Mouse (Mus musculus): ENCODE measurements at regions not wholly inside any gene's neighbourhood (a gene's known extent, or its start where the extent isn't known, plus 50 kb on each side); places are given as distances from the start of the nearest gene placed in this dataset.
A peak's percentile ranks its signal among the peaks of the same experiment; 100 is the strongest.
"Not testable (repeated sequence)": the region's sequence is repeated elsewhere in the genome, so short reads cannot be mapped to it uniquely, and the experiment has no call there.

DNA sequence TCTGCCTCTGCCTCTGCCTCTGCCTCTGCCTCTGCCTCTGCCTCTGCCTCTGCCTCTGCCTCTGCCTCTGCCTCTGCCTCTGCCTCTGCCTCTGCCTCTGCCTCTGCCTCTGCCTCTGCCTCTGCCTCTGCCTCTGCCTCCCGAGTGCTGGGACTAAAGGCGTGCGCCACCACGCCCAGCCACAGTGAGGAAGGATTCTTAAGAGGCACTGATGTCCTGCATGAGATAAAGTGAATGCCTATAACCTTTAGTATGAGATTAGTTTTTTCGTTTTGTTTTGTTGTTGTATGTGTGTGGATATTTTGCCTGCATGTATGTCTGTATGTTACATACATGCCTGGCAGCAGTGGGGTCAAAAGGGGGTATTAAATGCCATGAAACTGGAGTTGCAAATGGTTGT, 63.2 kb downstream of the Hlx start:
- H3K27ac ChIP-seq (ENCODE audit: low read depth, low read length); H3K36me3 ChIP-seq (ENCODE audit: control insufficient read depth, insufficient read depth, low read length); H3K4me1 ChIP-seq (ENCODE audit: control insufficient read depth, insufficient read depth, low read depth, low read length); ATAC-seq; H3K4me2 ChIP-seq (ENCODE audit: low read length); H3K4me3 ChIP-seq (ENCODE audit: low read length); H3K27me3 ChIP-seq (replicated peaks; ENCODE audit: control insufficient read depth, insufficient read depth, low read length); H3K9me3 ChIP-seq (ENCODE audit: control insufficient read depth, low read length); H3K9ac ChIP-seq (ENCODE audit: low read depth, low read length): not testable (repeated sequence)
- WGBS = 94% methylated on average over 5 of the region's 5 CpGs

GRCm38 (mm10) chr1:184668428-184668827, 64.0 kb downstream of the Hlx start:
- Histone ChIP-seq H3K4me1 (ENCODE audit: control insufficient read depth, insufficient read depth, low read depth, low read length) (peaks cover 5% of the 10 kb centered on the region; the same call in 1 of the 2 replicates), H3K27me3 (replicated peaks; ENCODE audit: control insufficient read depth, insufficient read depth, low read length) (no peaks in the 10 kb centered on the region), H3K9ac (ENCODE audit: low read depth, low read length) (no peak overlapping the region), H3K9me3 (ENCODE audit: control insufficient read depth, low read length) (no peaks in the 10 kb centered on the region), H3K36me3 (ENCODE audit: control insufficient read depth, insufficient read depth, low read length) (no peaks in the 10 kb centered on the region), H3K4me2 (ENCODE audit: low read length) (no peak overlapping the region), H3K27ac (ENCODE audit: low read depth, low read length) (no peak overlapping the region), H3K4me3 (ENCODE audit: low read length) (no peak overlapping the region)
- 77% methylated on average over 1 of the region's 1 CpGs for WGBS
- no peak for ATAC-seq

DNA sequence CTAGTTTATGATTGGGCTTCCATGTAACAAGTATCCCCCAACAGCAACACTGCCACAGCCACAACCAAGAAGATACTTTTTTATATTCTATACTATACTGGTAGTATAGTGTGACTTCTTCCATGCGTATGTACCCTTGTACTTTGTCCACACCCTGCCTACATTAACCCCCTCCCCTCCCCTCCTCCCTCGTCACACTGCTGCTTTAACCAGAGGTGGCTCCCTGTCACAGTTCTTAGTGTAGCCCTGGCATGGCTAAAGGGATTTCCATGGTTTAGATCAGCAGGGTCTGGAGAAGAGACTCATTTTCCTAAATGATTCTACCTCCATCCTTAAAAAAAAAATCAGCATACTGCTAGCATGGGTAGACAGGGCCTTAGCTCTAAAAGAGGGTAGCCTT, 64.4 kb downstream of the Hlx start:
- no peaks in the 10 kb centered on the region for H3K9me3 ChIP-seq (ENCODE audit: control insufficient read depth, low read length)
- H3K27ac ChIP-seq (ENCODE audit: low read depth, low read length) = no peak overlapping the region
- peaks cover 5% of the 10 kb centered on the region; the same call in 1 of the 2 replicates for H3K4me1 ChIP-seq (ENCODE audit: control insufficient read depth, insufficient read depth, low read depth, low read length)
- WGBS = 70% methylated on average over 2 of the region's 2 CpGs
- H3K4me3 ChIP-seq (ENCODE audit: low read length) = no peak overlapping the region
- H3K36me3 ChIP-seq (ENCODE audit: control insufficient read depth, insufficient read depth, low read length) = no peaks in the 10 kb centered on the region
- no peak overlapping the region for H3K4me2 ChIP-seq (ENCODE audit: low read length)
- H3K27me3 ChIP-seq (replicated peaks; ENCODE audit: control insufficient read depth, insufficient read depth, low read length) = no peaks in the 10 kb centered on the region
- no peak overlapping the region for H3K9ac ChIP-seq (ENCODE audit: low read depth, low read length)
- ATAC-seq = no peak

- Histone ChIP-seq H3K4me3 (ENCODE audit: low read length) (no peak overlapping the region), H3K4me2 (ENCODE audit: low read length) (no peak overlapping the region), H3K9me3 (ENCODE audit: control insufficient read depth, low read length) (no peaks in the 10 kb centered on the region), H3K27me3 (replicated peaks; ENCODE audit: control insufficient read depth, insufficient read depth, low read length) (no peaks in the 10 kb centered on the region), H3K27ac (ENCODE audit: low read depth, low read length) (no peak overlapping the region), H3K4me1 (ENCODE audit: control insufficient read depth, insufficient read depth, low read depth, low read length) (peaks cover 5% of the 10 kb centered on the region; the same call in 1 of the 2 replicates), H3K9ac (ENCODE audit: low read depth, low read length) (no peak overlapping the region), H3K36me3 (ENCODE audit: control insufficient read depth, insufficient read depth, low read length) (no peaks in the 10 kb centered on the region)
- no peak for ATAC-seq
- 71% methylated on average over 12 of the region's 12 CpGs for WGBS
Measured at GRCm38 (mm10) chr1:184665243-184665642, 67.2 kb downstream of the Hlx start.

DNA sequence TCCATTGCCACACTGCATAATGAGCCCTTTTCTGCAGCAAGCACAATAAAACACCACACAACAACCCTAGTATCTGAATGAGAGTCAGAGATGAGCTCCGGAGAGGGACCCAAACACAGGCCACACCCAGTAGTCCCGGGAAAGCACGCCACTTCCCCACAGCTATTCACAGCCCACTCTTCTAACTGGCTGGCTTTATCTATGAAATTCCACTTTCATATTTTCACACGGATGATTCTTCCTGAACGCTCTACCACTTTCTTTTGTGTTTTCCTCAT, 68.4 kb downstream of the Hlx start:
- ATAC-seq = no peak
- Histone ChIP-seq H3K36me3 (ENCODE audit: control insufficient read depth, insufficient read depth, low read length) (no peaks in the 10 kb centered on the region), H3K4me3 (ENCODE audit: low read length) (no peak overlapping the region), H3K27me3 (replicated peaks; ENCODE audit: control insufficient read depth, insufficient read depth, low read length) (no peaks in the 10 kb centered on the region), H3K27ac (ENCODE audit: low read depth, low read length) (0 out of 2 replicates have a peak overlapping the region, but pooled peaks have one; percentile 17), H3K4me2 (ENCODE audit: low read length) (peak overlapping the region; percentile 36), H3K9ac (ENCODE audit: low read depth, low read length) (no peak overlapping the region), H3K9me3 (ENCODE audit: control insufficient read depth, low read length) (no peaks in the 10 kb centered on the region), H3K4me1 (ENCODE audit: control insufficient read depth, insufficient read depth, low read depth, low read length) (peaks cover 5% of the 10 kb centered on the region; the same call in 1 of the 2 replicates)
- WGBS = 52% methylated on average over 5 of the region's 5 CpGs

GRCm38 (mm10) chr1:184663300-184664097, 68.9 kb downstream of the Hlx start:
- Histone ChIP-seq H3K4me2 (ENCODE audit: low read length) (peak overlapping the region; percentile 36), H3K9me3 (ENCODE audit: control insufficient read depth, low read length) (no peaks in the 10 kb centered on the region), H3K27ac (ENCODE audit: low read depth, low read length) (0 out of 2 replicates have a peak overlapping the region, but pooled peaks have one; percentile 17), H3K9ac (ENCODE audit: low read depth, low read length) (no peak overlapping the region), H3K27me3 (replicated peaks; ENCODE audit: control insufficient read depth, insufficient read depth, low read length) (no peaks in the 10 kb centered on the region), H3K4me3 (ENCODE audit: low read length) (no peak overlapping the region), H3K4me1 (ENCODE audit: control insufficient read depth, insufficient read depth, low read depth, low read length) (peaks cover 5% of the 10 kb centered on the region; the same call in 1 of the 2 replicates), H3K36me3 (ENCODE audit: control insufficient read depth, insufficient read depth, low read length) (no peaks in the 10 kb centered on the region)
- peak; percentile 54 for ATAC-seq
- whole genome bisulfite sequencing = 49% methylated on average over 14 of the region's 14 CpGs

GRCm38 (mm10) chr1:184650541-184651105, 81.8 kb downstream of the Hlx start:
- no peaks in the 10 kb centered on the region for H3K36me3 ChIP-seq (ENCODE audit: control insufficient read depth, insufficient read depth, low read length)
- 86% methylated on average over 4 of the region's 4 CpGs for WGBS
- H3K4me1 ChIP-seq (ENCODE audit: control insufficient read depth, insufficient read depth, low read depth, low read length) = no peaks in the 10 kb centered on the region
- no peak overlapping the region for H3K4me3 ChIP-seq (ENCODE audit: low read length)
- no peak overlapping the region for H3K4me2 ChIP-seq (ENCODE audit: low read length)
- ATAC-seq = no peak
- H3K27me3 ChIP-seq (replicated peaks; ENCODE audit: control insufficient read depth, insufficient read depth, low read length) = no peaks in the 10 kb centered on the region
- H3K9me3 ChIP-seq (ENCODE audit: control insufficient read depth, low read length) = peaks cover 3% of the 10 kb centered on the region; the same call in 1 of the 2 replicates
- no peak overlapping the region for H3K9ac ChIP-seq (ENCODE audit: low read depth, low read length)
- no peak overlapping the region for H3K27ac ChIP-seq (ENCODE audit: low read depth, low read length)

- H3K4me3 ChIP-seq (ENCODE audit: low read length) = no peak overlapping the region
Measured at GRCm38 (mm10) chr1:184647920-184648540, 84.4 kb downstream of the Hlx start.

More at GRCm38 (mm10) chr1:184647920-184648540, 84.4 kb downstream of the Hlx start:
- H3K36me3 ChIP-seq (ENCODE audit: control insufficient read depth, insufficient read depth, low read length) = no peaks in the 10 kb centered on the region
- no peak overlapping the region for H3K27ac ChIP-seq (ENCODE audit: low read depth, low read length)
- 83% methylated on average over 8 of the region's 8 CpGs for WGBS
- no peak for ATAC-seq
- peaks cover 3% of the 10 kb centered on the region; the same call in 1 of the 2 replicates for H3K9me3 ChIP-seq (ENCODE audit: control insufficient read depth, low read length)
- H3K4me1 ChIP-seq (ENCODE audit: control insufficient read depth, insufficient read depth, low read depth, low read length) = no peaks in the 10 kb centered on the region
- H3K27me3 ChIP-seq (replicated peaks; ENCODE audit: control insufficient read depth, insufficient read depth, low read length) = no peaks in the 10 kb centered on the region
- H3K4me2 ChIP-seq (ENCODE audit: low read length) = no peak overlapping the region
- H3K9ac ChIP-seq (ENCODE audit: low read depth, low read length) = no peak overlapping the region

Measured in hindbrain, embryonic 16.5 days (tissue).